Mouse (Mus musculus): ENCODE data around the gene Ccdc136. TPM values are rescaled to one million over a fixed set of nuclear protein-coding genes. Genes with fewer than 3 reads are reported as not detected.
A peak's percentile ranks its signal among the peaks of the same experiment; 100 is the strongest.

The Ccdc136 gene
- total RNA-seq, 2 experiments from 2014 or later: 90.3 to 90.4 TPM

DNA sequence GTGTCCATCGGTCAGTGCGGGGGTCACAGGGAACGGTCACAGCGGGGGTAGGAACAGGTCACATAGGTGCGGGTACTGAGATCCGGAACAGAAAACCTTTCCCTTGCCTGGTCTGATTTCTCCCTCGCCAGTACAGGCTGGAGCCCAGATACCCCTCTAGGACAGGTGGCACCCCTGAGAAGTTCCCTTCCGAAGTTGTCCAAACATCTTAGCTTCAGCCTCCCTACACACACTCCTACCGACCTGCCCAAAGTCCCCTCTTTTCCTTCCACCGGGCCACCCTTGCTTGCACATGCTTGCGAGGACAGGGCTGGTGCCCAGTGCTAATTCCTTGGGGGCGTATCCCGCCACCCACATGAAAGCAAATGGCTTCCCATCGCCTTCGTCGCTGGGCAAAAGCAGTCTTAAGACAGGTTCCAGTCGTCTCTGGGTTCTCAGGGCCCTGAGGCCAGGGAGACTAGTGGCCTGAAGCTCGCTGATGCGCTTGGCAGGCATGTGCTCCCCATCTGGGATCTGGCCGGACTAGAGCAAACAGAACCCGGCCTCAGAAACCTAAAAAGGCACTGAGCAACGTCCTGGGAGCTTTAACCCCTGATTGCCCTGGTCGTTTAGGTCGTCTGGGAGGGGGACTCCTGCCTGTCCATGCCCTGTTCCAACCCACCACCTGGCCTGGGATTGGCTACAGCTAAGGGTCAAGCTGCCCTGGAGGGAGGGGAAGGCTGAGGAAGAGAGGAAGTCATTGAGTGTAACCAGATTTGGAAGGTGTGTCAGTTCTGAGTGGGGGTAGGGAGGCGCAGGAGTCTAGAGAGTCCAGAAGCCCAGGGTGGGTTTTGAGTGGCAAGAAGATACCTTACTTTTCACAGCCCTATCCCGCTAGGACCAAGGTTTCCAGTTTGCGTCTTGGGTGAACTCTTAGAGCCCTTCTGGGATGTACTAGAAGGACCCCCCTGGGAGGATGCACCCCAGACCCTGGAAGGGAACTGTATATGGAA is 38.0 kb downstream of the Ccdc136 start:
- intact Hi-C loops (cut with DNase I): no loop called here
- no peak for DNase-seq (ENCODE audit: low spot score in 2 of 2)

DNA sequence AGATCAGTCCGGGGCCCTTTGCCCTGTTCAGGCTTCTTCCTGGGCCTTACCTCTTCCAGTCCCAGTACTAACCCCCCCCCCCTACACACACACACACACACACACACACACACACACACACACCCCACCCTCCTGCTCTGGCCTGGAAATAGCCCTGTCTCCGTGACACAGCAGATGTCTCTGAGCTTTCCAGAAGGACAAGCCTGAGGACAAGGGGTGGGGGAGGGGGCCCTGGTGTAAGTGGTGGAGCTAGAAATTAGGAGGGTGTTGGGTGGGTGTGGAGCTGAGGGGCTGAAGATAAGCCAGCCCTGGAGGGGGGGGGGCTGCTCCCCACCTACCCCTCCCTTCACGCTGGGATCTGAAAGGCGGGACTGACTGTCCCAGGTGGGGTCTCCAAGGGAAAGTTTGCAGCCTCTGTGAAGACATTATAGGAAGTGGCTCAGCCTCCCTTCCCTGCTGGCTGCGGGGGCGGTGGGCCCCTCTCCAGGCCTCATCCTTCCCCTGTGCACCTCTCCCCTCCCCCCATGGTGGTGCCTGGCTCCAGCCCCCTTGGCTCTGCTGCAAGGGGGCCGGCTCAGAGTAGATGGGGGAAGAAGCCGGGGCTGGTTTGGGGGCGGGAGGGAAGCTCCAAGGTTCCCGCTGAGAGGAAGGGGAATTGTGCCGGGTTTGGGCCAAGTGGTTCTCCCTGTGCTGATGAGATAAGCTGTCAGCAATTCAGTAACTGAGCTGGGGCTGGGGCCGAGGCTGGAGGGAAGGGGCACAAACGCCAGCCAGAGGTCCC is 39.0 kb downstream of the Ccdc136 start:
- DNase-seq (ENCODE audit: low spot score in 2 of 2): no peak
- intact Hi-C loops (cut with DNase I): no loop called here

- intact Hi-C loops (cut with DNase I): no loop called here
- DNase-seq (ENCODE audit: low spot score in 2 of 2): no peak
These were observed 39.9 kb downstream of the Ccdc136 start for GRCm38 (mm10) chr6:29435940-29436451.

- intact Hi-C loops (cut with DNase I): no loop called here
- DNase-seq (ENCODE audit: low spot score in 2 of 2): no peak
These were observed 40.4 kb downstream of the Ccdc136 start for GRCm38 (mm10) chr6:29436461-29436934.

DNA sequence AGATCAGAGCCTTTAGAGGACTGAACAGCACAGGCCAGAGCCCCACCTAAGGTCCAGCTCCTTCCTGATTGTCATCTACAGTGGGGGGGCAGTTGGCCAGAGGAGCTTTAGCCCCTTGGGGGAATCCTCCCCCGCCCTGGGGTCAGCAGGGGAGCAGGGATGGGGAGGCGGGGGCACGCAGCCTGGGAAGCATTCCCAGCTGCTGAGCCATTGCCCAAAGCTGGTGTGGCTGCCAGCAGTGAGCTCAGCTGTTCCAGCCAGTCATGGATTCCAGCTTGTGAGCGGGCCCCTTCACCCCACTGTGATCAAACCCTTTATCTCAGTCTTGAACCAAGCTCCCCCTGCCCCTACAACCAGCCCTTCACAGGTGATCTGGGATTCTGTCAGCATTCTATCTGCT is 43.1 kb downstream of the Ccdc136 start:
- DNase-seq (ENCODE audit: low spot score in 2 of 2): no peak
- intact Hi-C loops (cut with DNase I): no loop called here

DNA sequence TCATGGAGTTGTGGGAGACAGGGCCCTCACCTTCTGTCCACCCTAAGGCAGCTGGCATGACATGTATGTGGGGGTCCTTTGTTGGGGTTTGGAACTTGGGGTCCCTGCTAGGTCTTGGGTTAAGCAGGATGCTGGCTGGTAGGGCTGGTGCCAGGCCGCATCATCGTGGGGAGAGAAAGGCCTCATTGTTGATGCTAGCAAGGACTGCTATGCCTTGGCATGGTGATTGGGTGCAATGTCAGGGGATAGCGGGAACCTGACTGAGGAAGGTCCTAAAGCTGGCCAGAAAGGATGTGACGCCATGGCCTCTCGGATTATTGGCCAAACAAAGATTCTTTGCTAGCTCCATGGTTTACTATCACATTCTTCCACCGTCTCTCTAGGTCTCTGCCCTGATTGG is 43.7 kb downstream of the Ccdc136 start:
- DNase-seq (ENCODE audit: low spot score in 2 of 2): no peak
- intact Hi-C loops (cut with DNase I): no loop called here

DNA sequence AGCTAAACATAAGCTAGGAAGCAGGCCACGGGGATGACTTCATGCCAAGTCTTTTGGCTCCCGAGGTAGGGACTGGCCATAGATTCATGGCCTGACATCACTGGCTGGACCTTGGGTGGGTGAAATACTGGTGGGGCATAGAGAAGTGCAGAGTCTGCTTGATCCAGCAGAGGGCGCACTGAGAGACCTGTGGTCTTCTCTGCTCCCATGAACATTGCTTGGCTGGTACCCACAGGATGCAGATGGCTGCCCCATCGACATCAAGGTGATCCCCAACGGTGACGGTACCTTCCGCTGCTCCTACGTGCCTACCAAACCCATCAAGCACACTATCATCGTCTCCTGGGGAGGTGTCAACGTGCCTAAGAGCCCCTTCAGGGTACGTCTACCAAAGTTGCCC is 48.7 kb downstream of the Ccdc136 start:
- intact Hi-C loops (cut with DNase I): no loop called here
- no peak for DNase-seq (ENCODE audit: low spot score in 2 of 2)

GRCm38 (mm10) chr6:29445354-29445753 is 49.2 kb downstream of the Ccdc136 start:
- DNase-seq (ENCODE audit: low spot score in 2 of 2): no peak
- intact Hi-C loops (cut with DNase I): no loop called here

GRCm38 (mm10) chr6:29449858-29450257 is 53.7 kb downstream of the Ccdc136 start:
- no peak for DNase-seq (ENCODE audit: low spot score in 2 of 2)
- intact Hi-C loops (cut with DNase I): no loop called here

DNA sequence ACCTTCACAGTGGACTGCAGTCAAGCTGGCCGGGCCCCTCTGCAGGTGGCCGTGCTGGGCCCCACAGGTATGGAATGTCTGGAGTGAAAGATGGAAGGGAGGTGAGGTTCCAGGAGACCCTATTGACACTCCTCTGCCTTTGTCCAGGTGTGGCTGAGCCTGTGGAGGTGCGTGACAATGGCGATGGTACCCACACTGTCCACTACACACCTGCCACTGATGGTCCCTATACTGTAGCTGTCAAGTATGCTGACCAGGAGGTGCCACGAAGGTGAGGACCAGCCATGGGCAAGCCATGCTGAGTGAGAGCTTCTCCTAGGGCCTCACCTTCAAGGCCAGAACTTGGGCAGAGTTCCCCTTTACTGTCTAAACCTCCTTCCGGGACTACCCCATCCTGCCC is 54.6 kb downstream of the Ccdc136 start:
- intact Hi-C loops (cut with DNase I): no loop called here
- DNase-seq (ENCODE audit: low spot score in 2 of 2): no peak

DNA sequence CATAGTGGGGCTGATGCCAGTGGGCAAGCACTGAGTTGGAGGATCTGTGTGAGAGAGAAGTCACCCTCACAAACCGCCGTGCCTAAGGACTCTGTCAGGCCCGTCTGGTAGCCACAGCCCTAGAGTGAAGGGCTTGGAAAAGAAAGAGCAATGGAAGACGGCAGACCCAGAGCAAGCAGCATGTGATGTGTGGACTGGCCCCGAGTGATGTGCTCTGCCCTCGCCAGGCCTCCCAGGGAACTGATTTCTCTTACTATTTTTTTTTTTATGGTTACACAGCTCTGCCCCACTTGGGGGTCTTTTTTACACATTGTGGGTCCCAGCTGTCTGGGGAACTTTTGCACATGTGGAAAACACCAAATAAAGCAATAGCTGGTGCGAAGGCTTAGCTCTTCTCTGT is 65.4 kb downstream of the Ccdc136 start:
- no peak for DNase-seq (ENCODE audit: low spot score in 2 of 2)
- intact Hi-C loops (cut with DNase I): no loop called here

DNA sequence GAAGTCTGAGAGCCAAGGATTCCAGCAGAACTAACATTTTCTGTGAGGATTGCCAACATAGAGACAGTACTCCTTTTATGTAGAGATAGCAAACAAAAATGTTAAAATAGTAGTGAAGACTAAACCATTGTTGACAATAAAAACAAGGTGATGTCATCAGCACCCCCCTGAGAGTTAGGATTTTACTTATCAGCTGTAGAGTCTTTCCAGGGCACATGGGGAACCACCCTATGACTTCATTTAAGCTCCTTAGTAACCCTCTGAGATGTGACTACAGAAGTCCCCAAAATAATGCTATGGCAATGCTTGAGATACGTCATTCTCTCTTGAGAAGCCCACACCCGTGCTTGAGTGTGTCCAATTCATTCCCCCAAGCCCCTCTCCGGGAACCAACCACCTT is 67.3 kb downstream of the Ccdc136 start:
- intact Hi-C loops (cut with DNase I): no loop called here
- DNase-seq (ENCODE audit: low spot score in 2 of 2): no peak

- peak; percentile 89 to 91 for DNase-seq (ENCODE audit: low spot score in 2 of 2)
- intact Hi-C loops (cut with DNase I): no loop called here
These were observed 71.7 kb downstream of the Ccdc136 start, which contains the start of gene Atp6v1f for GRCm38 (mm10) chr6:29467583-29468354. Gene Atp6v1f, plus strand, starts transcription at chr6:29467718.

DNA sequence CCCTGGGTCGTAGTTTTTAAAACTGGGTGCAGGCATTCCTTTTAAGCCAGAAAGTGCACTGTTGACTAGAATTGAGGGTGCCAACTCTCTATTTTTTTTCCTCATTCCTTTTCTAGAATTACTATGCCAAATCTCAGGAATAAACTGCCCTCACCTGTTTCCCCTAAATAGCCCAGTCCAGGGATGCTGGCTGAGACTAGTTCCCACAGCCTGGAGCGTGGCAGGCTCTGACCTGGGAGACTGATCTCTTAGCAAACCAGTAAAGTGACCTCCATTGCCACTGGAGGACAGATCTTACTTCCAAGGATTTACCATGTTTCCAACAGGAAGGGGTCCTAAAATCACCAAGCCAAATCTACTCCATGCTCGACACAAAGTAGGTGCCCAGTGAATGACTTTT is 72.7 kb downstream of the Ccdc136 start:
- intact Hi-C loops (cut with DNase I): no loop called here
- DNase-seq (ENCODE audit: low spot score in 2 of 2): no peak

GRCm38 (mm10) chr6:29471137-29471536 is 75.0 kb downstream of the Ccdc136 start, which contains the start of gene Atp6v1fnb:
Gene Atp6v1fnb, plus strand, starts transcription at chr6:29471437.
- intact Hi-C loops (cut with DNase I): no loop called here
- no peak for DNase-seq (ENCODE audit: low spot score in 2 of 2)

GRCm38 (mm10) chr6:29473941-29474691 is 78.0 kb downstream of the Ccdc136 start:
- peak; percentile 72 to 81 for DNase-seq (ENCODE audit: low spot score in 2 of 2)
- intact Hi-C loops (cut with DNase I): no loop called here

- intact Hi-C loops (cut with DNase I): no loop called here
- no peak for DNase-seq (ENCODE audit: low spot score in 2 of 2)
These were observed 78.6 kb downstream of the Ccdc136 start for GRCm38 (mm10) chr6:29474736-29475135.

All from left cerebral cortex, postnatal 36 days (tissue).